Mouse (Mus musculus) T-helper 1 cell (primary cell): ENCODE data around the gene Hsf2bp.

Experiments
- in situ Hi-C: fragments of 300-600 bp; cut with MboI, MseI; formaldehyde crosslinking; loops from one replicate; pipeline ENCODE4 v1.15.1; 2025; ENCODE audit warnings: high pct_unique_total_duplicates

Gene Hsf2bp

GRCm38 (mm10) chr17:31983491-31983890 lies 52.7 kb downstream of the Hsf2bp start:
- in situ Hi-C loops = no loop called here

GRCm38 (mm10) chr17:31982326-31983190 lies 53.6 kb downstream of the Hsf2bp start:
- in situ Hi-C loops = no loop called here

GRCm38 (mm10) chr17:31979888-31980287 lies 56.3 kb downstream of the Hsf2bp start:
- in situ Hi-C loops = no loop called here

- in situ Hi-C loops = no loop called here
These were observed 59.0 kb downstream of the Hsf2bp start for GRCm38 (mm10) chr17:31977131-31977530.

GRCm38 (mm10) chr17:31976501-31976900 lies 59.6 kb downstream of the Hsf2bp start:
- in situ Hi-C loops = no loop called here

GRCm38 (mm10) chr17:31974694-31975093 lies 61.5 kb downstream of the Hsf2bp start:
- in situ Hi-C loops = no loop called here

- in situ Hi-C loops = no loop called here
These were observed 62.4 kb downstream of the Hsf2bp start for GRCm38 (mm10) chr17:31973664-31974230.

GRCm38 (mm10) chr17:31970890-31971289 lies 65.3 kb downstream of the Hsf2bp start:
- in situ Hi-C loops = no loop called here

- in situ Hi-C loops = no loop called here
These were observed 67.3 kb downstream of the Hsf2bp start for GRCm38 (mm10) chr17:31968801-31969200.

GRCm38 (mm10) chr17:31967311-31967710 lies 68.8 kb downstream of the Hsf2bp start:
- in situ Hi-C loops = no loop called here

- in situ Hi-C loops = no loop called here
These were observed 69.6 kb downstream of the Hsf2bp start for GRCm38 (mm10) chr17:31966566-31966965.

- in situ Hi-C loops = no loop called here
These were observed 70.5 kb downstream of the Hsf2bp start for GRCm38 (mm10) chr17:31965623-31966022.

GRCm38 (mm10) chr17:31962930-31963329 lies 73.2 kb downstream of the Hsf2bp start:
- in situ Hi-C loops = no loop called here

GRCm38 (mm10) chr17:31962281-31962680 lies 73.9 kb downstream of the Hsf2bp start:
- in situ Hi-C loops = no loop called here

- in situ Hi-C loops = no loop called here
These were observed 81.5 kb downstream of the Hsf2bp start for GRCm38 (mm10) chr17:31954551-31955140.

GRCm38 (mm10) chr17:31949076-31949475 lies 87.1 kb downstream of the Hsf2bp start:
- in situ Hi-C loops = no loop called here

- in situ Hi-C loops = no loop called here
These were observed 89.7 kb downstream of the Hsf2bp start for GRCm38 (mm10) chr17:31946436-31946835.

- in situ Hi-C loops = no loop called here
These were observed 92.1 kb downstream of the Hsf2bp start for GRCm38 (mm10) chr17:31943881-31944539.

GRCm38 (mm10) chr17:31941616-31942015 lies 94.5 kb downstream of the Hsf2bp start:
- in situ Hi-C loops = no loop called here

- in situ Hi-C loops = no loop called here
These were observed 95.5 kb downstream of the Hsf2bp start for GRCm38 (mm10) chr17:31940607-31941006.

GRCm38 (mm10) chr17:31939292-31940060 lies 96.7 kb downstream of the Hsf2bp start:
- in situ Hi-C loops = no loop called here
